Mouse (Mus musculus) small intestine, adult 2 months (tissue): ENCODE data around the gene Relt. TPM values are rescaled to one million over a fixed set of nuclear protein-coding genes. Genes with fewer than 3 reads are reported as not detected.

Experiments
- H3K27ac ChIP-seq: fragments of 200-500 bp; 2 replicates; pipeline ENCODE4 v1.5.1; 2012; ENCODE audit warnings: low read depth, low read length, control low read depth, inconsistent platforms; ENCODE audit not compliant: insufficient read depth
- H3K27me3 ChIP-seq: fragments of 200-500 bp; 2 replicates; pipeline ENCODE4 v1.6.1; 2012; ENCODE audit warnings: mild to moderate bottlenecking, moderate library complexity, low read length, inconsistent platforms; ENCODE audit not compliant: control insufficient read depth, insufficient read depth
- H3K36me3 ChIP-seq: fragments of 200-500 bp; 2 replicates; pipeline ENCODE4 v1.6.1; 2012; ENCODE audit warnings: mild to moderate bottlenecking, low read length, control low read depth, inconsistent platforms; ENCODE audit not compliant: control insufficient read depth, insufficient read depth
- H3K4me1 ChIP-seq: fragments of 200-500 bp; 2 replicates; pipeline ENCODE4 v1.6.1; 2012; ENCODE audit warnings: low read length, inconsistent platforms, mixed read lengths; ENCODE audit not compliant: control insufficient read depth, insufficient read depth, insufficient read length
- H3K4me3 ChIP-seq: fragments of 200-500 bp; 2 replicates; pipeline ENCODE4 v1.5.1; 2012; ENCODE audit warnings: low read depth, mild to moderate bottlenecking, control low read depth, inconsistent platforms, low read length, moderate library complexity
- CTCF ChIP-seq: fragments of 200-500 bp; IDR thresholded peaks from 2 replicates; pipeline ENCODE4 v1.5.1; 2012; ENCODE audit warnings: low read depth, mild to moderate bottlenecking, control low read depth, inconsistent platforms, low read length, moderate library complexity, mixed read lengths; ENCODE audit not compliant: insufficient replicate concordance, insufficient read length; ENCODE audit errors: extremely low read depth
- POLR2A ChIP-seq: fragments of 200-500 bp; IDR thresholded peaks from 2 replicates; pipeline ENCODE4 v1.6.1; 2012; ENCODE audit warnings: low read depth, mild to moderate bottlenecking, control low read depth, inconsistent platforms, low read length, moderate library complexity
- WGBS: fragments of 180-500 bp; shearing (Covaris S2); methylation state at CpG from one replicate; pipeline ENCODE4 v1.1.7; 2018; 5-methylcytosine and 5-hydroxymethylcytosine counted together
- polyA plus RNA-seq: library from polyadenylated mRNA; depleted of rRNA; stranded (reverse); fragments of >200 nt; gene quantifications from 2 replicates; pipeline ENCODE4 v1.2.3, GENCODE M21; 2012

The Relt gene
- polyA plus RNA-seq, 1 experiment: 7.0 TPM

DNA sequence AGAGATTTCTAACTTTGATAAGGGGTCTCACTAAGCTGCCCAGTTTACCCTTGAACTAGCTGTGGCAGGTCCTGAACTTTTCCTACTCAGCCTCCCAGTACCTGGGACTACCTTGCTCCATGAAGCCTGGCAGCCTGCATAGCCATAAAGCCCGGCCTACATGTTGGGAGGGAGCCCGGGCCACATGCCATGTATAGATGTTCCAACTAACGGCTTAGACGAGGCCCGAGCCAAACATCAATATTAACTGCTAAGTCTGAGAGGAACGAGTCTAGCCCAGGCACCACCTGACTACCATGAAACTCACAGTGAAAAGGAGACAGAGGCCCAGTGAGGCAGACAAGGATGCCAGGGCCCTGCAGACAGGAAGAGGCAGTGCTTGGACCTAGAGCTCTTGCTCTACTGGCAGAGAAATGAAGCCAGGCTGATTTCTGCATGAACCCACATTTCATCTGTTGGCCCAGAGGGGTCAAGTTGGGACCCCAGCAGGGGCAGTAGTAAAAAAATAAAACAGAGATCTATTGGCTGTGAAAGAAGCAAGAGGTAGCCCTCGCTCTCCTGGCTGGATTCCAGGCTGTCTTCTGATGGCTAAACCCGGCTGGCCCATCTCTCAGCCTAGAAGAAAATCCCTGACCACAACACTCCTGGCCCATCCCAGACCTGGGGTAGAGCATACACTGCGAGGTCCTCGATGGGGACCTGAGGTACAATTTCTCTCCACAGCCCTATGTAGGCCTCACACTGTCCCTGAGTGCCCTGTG is 43.0 kb upstream of the Relt start:
- Histone ChIP-seq H3K4me1 (no peaks in the 10 kb centered on the region; the same call in 1 of the 2 replicates), H3K27ac (no peak overlapping the region), H3K4me3 (no peak overlapping the region), H3K27me3 (no peaks in the 10 kb centered on the region), H3K36me3 (no peaks in the 10 kb centered on the region)
- WGBS: 78% methylated on average over 10 of the region's 10 CpGs
- TF ChIP-seq CTCF (no peak), POLR2A (no peak)

GRCm38 (mm10) chr7:100905037-100905436 is 41.8 kb upstream of the Relt start:
- Histone ChIP-seq H3K27ac (no peak overlapping the region), H3K4me3 (no peak overlapping the region), H3K27me3 (no peaks in the 10 kb centered on the region), H3K36me3 (no peaks in the 10 kb centered on the region), H3K4me1 (no peaks in the 10 kb centered on the region)
- TF ChIP-seq POLR2A: no peak
- TF ChIP-seq CTCF: no peak
- 87% methylated on average over 7 of the region's 7 CpGs for WGBS

DNA sequence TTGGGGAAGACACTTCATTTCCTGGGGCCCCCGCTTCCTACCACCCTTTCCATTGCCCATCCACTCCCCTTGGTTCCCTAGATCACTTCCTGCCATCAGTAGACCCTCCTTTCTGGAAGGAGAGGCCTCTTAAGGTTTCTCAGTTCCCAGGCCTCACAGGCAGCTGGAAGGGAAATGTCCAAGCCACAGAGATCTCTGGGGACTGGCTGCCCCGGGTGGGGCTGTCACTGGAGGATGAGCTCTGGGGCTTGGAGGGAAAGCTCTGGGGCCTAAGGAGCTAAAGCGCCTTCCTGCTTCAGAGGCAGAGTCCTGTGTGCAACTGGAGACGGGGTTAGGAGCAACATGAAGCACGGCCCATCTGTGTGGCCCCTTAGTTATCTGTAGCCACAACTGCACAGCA is 41.4 kb upstream of the Relt start:
- 80% methylated on average over 5 of the region's 5 CpGs for WGBS
- H3K27ac ChIP-seq: no peak overlapping the region
- TF ChIP-seq POLR2A: no peak
- TF ChIP-seq CTCF: no peak
- no peaks in the 10 kb centered on the region for H3K27me3 ChIP-seq
- H3K4me1 ChIP-seq: no peaks in the 10 kb centered on the region
- no peak overlapping the region for H3K4me3 ChIP-seq
- H3K36me3 ChIP-seq: no peaks in the 10 kb centered on the region

DNA sequence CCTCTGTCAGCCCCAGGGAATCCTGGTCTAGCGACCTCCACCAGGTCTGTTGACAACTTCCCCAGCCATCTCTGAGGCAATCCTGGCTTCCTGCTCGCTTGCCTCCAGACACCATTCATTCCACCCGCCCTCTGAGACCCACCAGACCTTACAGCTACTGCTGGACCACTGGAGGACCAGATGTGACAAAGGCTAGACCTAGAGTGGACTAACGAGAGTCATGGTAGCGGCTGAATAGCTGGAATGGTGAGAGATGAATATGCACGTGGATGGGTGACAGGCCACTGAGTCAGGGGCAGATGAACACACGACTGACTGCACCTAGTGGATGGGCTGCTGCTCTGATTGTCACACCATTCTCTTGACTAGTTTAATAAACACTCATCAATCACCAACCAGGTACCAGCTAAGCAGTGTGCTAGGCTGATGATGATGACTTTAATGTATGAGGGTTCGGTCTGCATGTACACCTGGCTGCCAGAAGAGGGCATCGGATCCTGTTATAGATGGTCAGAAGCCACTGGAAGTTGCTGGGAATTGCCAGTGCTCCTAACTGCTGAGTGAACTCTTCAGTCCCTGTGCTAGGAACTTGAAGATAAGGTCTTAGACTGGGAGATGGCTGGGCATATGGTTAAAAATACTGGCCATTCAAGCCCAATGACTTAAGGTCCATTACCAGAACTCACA is 39.3 kb upstream of the Relt start:
- TF ChIP-seq CTCF (peak; percentile 40; the same call in 1 of the 2 replicates), POLR2A (no peak)
- H3K4me1 ChIP-seq: no peaks in the 10 kb centered on the region
- H3K4me3 ChIP-seq: no peak overlapping the region
- H3K27ac ChIP-seq: no peak overlapping the region
- WGBS: 71% methylated on average over 9 of the region's 9 CpGs
- H3K27me3 ChIP-seq: no peaks in the 10 kb centered on the region
- no peaks in the 10 kb centered on the region for H3K36me3 ChIP-seq

- Histone ChIP-seq H3K4me1 (0 out of 2 replicates have a peak, but pooled peaks cover 3% of the 10 kb centered on the region), H3K4me3 (no peak overlapping the region), H3K27me3 (peaks cover 7% of the 10 kb centered on the region; the same call in 1 of the 2 replicates), H3K36me3 (no peaks in the 10 kb centered on the region), H3K27ac (no peak overlapping the region)
- no peak for TF ChIP-seq POLR2A
- TF ChIP-seq CTCF: no peak
- WGBS: 73% methylated on average over 5 of the region's 5 CpGs
These were observed 34.6 kb upstream of the Relt start for GRCm38 (mm10) chr7:100897828-100898227.

DNA sequence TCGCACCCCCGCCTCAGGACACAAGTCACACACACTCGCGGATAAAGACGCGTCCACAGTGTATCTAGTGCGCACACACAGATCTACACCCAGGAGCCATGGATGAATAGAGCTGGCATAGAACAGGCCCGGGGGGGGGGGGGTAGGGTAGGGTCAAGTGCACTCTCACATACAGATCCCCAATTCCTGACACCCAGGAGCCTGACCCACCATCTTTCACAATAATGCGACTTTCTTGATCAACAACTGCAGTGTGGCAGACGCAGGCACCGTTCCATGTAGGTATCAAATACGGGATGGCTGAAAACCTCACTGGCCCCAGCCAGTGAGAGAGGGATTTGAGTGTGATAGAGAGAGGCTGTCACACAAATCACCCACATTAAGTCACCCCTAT is 31.6 kb upstream of the Relt start:
- Histone ChIP-seq H3K4me3 (peak overlapping the region; percentile 53), H3K36me3 (no peaks in the 10 kb centered on the region), H3K4me1 (0 out of 2 replicates have a peak, but pooled peaks cover 3% of the 10 kb centered on the region), H3K27ac (no peak overlapping the region), H3K27me3 (peaks cover 7% of the 10 kb centered on the region; the same call in 1 of the 2 replicates)
- no peak for TF ChIP-seq POLR2A
- TF ChIP-seq CTCF: no peak
- 13% methylated on average over 12 of the region's 12 CpGs for WGBS
